Mouse (Mus musculus) thymus, postnatal 10 days (tissue): Measurements from ENCODE around the gene Gm44503.

ENCODE experiments used
- DNase-seq, 2 experiments: peaks; one replicate each; pipeline ENCODE4 v3.0.0; 2021; ENCODE audit warnings: low spot score in 2 of 2

Gene Gm44503

DNA sequence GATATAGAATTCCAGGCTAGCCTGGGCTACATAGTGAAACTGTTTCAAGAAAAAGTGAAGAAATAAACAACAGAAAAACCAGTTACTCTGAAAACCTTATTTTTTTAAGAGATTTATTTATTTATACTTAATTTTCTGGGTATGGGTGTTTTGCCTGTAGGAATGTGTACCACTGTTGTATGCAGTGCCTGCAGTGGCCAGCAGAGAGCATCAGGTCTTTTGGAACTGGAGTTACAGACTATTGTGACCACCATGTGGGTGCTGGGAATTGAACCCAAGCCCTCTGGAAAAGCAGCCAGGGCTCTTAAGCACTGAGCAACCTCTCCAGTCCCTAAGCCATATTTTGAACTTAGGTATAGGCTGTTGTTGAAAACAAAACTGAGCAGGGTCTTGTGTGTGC lies 14.3 kb downstream of the Gm44503 start:
- no peak for DNase-seq

DNA sequence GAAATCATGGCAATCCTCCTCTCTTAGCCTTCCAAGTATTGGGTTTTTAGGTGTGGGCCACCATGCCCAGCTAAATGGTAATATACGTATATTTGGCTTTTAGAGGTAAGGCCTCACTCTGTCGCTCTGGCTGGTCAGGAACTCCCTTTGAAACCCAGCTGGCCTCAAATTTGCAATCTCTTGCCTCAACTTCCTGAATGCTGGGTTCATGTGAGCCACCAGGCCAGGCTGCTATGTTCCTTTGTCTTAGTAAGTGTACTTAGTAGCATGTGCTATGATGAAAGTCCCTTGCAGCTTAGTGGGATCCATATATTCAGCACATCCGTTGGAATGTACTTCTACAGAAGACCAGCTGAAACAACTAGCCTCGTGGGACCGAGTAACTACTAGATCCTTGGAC lies 16.1 kb downstream of the Gm44503 start:
- DNase-seq = no peak

DNA sequence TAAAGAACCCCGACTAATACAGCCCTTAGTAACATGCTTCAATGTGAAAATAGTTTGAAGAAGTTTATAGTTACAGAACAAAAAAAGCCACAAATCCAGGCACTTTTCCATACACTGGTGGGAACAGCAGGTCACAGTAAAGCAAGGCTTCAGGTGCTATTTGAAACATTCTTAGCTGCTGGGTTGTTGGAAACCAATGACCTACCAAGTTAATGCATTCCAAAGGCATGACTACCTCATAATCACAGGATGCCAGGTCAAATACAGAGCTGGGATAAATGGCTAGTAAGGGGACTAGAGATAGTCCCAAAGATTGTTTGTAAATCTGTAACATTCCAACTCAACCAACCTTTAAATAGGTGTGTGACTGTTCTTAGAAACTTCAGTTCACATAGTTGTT lies 16.6 kb downstream of the Gm44503 start:
- no peak for DNase-seq

DNA sequence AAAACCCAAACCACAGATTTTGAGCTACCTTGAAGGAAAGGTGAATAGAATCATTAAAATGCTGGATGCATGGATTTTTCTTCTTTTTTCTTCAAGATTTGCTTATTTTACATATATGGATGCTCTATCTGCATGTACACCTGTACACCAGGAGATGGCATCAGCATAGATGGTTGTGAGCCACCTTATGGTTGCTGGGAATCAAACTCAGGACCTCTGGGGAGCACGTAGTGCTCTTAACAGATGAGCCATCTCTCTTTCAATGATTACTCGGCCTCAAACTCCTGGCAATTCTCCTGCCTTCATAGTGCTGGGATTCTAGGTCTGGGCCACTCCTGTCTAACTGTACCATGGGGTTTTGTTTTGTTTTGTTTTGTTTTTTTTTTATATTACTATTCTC lies 24.4 kb downstream of the Gm44503 start:
- DNase-seq = no peak

DNA sequence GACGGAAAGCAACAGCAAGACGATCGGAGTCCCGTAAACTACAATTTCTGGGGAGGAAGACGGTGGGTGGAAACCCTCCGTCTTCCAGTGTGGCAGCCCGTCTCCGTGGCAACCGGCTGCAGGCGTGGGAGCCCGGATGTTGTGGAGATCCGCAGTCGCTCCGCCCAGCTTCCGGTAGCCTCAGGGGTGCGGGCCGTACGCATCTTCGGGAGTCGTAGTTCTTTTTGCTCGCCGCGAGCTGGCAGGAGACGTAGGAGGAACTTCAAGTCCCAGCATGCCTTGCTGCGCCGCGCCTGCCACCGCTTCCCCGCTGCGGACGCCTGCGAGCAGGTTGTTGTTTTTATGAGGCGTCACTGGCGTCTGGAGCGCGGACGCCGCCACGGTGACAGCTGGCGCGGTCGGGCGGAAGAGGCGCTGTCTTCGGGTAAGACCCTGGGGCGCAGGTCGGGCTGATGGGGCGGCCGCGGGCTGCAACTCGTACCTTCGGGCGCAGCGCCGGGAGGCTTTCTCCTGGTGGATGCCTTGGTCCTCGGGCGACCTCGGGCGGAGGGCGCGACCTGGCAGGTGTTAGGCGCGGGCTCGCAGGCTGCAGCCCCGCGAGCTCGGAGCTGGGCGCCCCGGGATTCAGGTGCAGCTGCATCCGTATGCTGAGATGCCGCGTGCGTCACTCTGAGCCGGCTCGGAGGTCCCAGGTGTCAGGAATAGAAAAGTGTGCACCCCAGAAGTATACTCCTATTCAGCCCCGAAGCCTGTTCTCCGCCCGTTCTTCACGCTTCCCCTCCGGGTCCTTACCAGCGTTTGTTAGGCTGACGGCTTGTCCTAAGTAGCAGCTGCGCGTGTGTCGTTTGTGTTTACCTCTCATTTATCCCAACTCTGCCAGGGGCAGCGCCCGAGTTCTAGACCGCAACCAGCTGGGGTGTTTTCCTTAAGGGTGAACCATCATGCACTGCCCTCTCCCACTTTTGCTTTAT lies 26.9 kb downstream of the Gm44503 start, which contains the start of the genes Ccpg1os and Ccpg1:
Gene Ccpg1os (minus strand): TSS at position 133 of the 971 bp plus-strand sequence.
Gene Ccpg1 (plus strand): TSS at position 180 of the 971 bp plus-strand sequence.
- DNase-seq = peak; percentile 94 to 97

DNA sequence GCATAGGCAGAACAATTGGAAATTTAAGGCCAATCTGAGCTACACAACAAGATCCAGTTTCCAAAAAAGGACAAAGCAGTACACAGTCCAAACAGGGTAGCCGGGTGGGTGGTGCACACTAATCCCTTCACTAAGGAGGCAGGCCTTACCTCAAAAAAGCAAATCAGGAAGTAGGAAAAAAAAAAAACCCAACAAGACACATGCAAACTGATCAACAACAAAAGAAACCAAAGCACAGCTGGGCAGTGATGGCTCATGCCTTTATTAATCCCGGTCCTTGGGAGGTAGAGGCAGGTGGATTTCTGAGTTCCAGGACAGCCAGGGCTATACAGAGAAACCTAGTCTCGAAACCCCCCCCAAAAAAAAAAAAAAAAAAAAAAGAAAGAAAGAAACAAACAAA lies 29.1 kb downstream of the Gm44503 start:
- DNase-seq = no peak

DNA sequence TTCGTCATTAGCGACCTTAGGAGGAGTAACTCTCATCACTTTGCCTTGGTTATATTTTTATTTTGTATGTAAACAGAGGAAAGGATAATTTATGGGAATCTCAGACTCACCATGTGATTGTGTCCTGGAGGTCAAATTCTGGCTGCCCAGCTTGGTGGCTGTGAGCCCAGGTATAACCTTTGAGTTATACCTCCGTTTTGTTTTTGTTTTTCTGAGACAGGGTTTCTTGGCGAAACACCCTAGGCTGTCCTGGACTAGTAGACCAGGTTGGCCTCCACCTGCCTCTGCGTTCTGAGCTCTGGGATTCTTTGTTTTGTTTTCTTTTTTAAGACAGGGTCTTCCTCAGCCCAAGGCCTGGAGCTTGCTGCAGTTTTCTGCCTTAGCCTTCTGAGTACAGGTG lies 30.1 kb downstream of the Gm44503 start:
- no peak for DNase-seq

DNA sequence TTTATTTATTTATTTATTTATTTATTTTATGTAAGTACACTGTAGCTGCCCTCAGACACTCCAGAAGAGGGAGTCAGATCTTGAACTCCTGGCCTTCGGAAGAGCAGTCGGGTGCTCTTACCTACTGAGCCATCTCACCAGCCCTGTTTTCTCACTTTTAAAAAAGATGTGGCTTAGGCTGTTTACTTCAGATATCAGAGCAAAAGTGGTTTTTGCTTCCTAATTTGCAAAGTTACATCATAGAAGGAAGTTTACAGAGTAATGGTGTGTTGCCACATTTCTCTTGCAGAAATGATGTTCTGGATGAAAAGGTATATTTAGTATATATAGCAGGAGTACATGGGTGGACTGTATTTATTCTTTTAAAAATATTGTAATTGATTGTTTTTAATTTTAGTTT lies 32.8 kb downstream of the Gm44503 start:
- DNase-seq = no peak

DNA sequence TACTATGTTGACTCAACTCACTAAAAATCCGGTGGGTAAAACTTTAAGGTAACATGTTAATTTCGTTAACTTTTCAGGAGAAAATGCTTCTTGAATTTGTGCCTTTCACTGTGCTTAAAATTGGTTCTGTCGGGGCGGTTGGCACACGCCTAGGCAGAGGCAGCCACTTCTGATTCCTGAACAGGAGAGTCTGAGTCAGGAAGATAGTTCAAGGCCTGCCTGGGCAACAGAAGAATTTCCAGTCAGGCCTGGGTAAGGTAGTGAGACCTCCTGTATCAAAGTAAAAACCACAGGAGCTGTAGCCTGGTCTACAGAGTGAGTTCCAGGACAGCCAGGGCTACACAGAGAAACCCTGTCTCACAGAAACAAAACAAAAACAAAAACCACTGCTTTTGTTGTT lies 33.9 kb downstream of the Gm44503 start:
- no peak for DNase-seq

DNA sequence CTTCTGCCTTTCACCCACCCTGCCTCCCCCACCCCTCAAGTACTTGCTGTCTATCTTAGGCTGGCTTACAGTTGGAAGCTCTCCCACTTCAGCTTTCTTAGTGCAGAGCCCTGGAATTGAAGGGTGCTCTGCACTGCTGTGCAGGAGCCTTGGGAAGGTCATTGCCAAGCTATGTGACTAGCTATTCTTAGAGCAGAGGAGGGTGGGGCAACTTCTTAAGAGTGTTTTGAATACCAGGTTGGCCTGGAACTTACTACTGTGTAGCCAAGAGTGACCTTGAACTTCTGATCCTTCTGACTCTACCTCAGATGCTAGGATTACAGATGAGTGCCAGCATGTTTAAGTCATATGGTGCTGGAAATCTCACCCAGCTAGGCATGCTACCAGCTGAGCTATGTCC lies 37.5 kb downstream of the Gm44503 start:
- DNase-seq = no peak

DNA sequence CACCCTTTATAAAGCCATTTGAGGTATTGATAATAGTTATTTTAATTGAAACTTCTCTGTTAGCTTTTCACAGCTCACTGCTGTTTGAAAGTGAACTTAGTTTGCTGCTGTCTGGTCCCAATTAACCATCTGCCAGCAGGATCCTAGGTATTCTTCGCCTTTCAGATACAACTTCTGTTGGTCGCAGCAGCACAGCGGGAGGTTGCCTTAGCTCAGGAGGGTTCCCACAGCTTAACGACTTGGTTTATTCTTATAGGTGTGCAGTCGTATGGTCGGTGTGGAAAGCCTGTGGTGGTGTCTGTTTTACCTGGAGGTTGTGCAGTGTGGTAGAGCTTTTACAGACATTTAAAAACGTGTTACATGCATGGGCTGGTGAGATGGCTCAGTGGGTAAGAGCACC lies 38.2 kb downstream of the Gm44503 start:
- no peak for DNase-seq

DNA sequence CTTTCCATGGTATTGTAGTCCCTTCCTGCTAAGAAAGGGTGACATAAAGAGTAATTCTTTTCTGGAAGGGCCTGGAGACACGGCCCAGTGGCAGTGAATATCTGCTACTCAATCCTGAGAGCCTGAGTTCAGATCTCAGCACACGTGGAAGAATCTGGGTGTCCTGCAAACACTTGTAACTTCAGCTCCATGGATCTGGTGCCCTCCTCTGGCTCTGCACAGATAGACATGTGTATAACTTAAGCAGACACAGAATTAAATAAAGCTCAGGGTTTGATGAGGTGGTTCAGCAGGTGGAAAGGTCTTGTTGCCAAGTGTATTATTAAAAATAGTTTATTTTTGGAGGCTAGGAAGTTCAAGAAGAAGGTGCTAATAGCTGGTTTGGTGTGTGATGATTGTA lies 41.8 kb downstream of the Gm44503 start:
- DNase-seq = no peak

DNA sequence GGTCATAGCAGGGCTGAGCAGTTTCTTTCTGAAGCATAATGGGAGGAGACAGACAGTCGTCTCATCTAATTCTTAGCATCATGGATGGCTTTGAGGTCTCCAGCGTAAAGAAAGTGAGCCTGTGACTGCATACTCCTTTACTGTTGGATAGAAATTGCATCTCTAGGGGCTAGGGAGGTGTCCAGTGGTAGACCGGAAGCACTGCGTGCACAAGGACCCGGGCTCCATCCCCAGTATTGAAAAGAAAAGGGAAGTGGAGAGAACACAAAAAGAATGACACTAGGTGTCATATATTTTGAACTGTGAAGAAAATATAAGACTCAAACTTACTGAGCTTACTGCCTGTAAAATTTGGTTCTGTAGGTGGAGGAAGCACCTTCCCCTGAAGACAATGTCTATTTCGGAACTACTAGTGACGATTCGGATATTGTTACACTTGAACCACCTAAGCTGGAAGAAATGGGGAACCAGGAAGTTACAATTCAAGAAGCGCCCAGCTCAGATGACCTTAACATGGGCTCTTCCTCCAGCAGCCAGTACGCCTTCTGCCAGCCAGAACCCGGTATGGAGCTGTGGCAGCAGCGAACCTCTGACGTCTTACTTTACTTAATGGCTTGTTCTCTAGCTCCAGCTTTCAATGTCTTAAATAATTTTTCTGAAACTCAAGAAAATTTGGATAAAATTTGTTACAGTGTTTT lies 42.8 kb downstream of the Gm44503 start:
- DNase-seq = no peak

DNA sequence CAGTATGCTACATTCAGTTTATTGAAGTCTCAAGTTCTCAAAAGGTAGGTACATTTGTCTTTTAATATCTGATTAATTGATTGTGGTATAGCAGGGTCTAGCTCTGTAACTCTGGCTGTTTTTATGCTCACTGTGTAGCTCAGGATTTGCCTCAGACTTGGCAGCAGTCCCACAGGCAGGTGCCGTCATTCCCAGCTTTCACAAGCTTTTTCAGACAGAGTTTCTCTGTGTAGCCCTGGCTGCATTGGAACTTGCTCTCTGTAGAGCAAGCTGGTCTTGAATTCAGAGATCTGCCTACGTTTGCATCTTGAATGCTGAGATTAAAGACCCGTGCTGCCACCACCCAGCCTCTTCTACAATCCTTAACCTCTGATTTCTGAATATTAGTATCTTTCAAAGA lies 43.5 kb downstream of the Gm44503 start:
- no peak for DNase-seq

DNA sequence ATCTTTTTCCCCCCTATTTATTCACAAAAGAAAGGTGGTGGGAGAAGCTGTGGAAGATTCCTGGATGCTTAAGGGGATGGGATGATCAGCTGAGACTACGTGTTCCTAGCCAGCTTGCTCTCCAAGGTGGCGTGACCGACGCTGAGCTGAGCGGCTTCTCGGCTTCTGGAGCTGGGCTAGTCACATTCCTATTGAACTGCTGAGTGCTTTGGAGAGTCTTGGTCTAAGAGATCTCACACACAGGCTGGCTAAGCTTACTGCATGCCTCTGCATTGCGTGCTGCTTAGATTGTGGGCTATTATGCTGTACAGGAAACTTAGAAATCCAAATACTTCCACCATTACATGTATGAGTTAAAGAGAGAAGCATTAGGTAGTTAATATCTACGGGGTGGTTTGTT lies 45.4 kb downstream of the Gm44503 start:
- no peak for DNase-seq

DNA sequence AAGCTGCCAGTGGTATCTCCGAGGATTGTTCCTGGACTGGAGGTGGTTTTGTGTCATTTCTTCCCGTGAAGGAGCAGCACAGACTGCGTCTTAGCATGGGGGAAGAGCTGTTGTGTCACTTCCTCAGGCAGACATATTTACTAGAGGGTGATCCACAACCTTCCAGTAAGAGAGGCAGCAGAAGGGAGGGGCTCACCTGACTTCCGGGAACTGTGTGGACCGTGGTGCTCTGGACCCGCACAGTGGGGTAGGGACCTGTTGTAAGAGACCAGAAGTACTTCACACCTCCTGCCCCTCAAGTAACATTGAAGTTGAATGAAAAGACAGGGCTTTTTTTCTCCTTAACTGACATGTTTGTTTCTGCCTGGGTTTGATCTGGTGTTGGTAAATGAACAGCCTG lies 46.5 kb downstream of the Gm44503 start:
- DNase-seq = no peak

DNA sequence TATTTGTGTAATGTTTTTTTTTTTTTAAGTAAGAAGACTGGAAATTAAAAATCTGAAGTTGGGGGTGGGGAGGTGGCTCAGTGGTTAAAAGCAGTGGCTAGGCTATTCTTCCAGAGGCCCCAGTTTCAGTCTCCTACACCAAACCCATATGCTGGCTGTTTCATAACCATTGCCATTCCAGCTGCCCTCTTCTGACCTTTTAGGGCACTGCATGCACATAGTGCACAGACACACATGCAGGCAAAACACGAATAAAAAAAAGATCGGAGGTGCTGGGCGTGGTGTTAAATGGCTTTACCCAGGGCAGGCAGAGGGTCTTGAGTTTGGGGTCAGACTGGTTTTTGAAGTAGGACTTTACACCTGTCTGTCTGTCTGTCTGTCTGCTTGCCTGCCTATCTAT lies 47.5 kb downstream of the Gm44503 start:
- DNase-seq = no peak

DNA sequence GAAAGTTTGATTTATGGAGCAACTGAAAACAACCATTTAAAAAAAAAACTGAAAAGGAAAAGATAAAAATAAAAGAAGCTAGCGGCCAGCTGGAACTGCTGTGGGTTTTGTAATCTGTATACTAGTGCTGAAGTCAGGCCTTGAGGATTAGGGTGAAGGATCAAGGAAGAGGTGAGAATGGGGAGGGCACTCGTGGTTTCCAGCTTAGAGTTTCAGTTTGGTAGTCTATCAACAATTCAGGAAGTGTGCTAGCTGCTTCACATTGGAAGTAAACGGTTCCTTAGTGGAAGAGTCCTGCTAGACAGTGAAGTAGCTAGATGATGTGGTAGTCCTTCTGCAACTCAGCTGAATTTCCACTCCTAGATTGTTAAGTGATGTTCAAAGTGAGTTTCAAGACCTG lies 49.7 kb downstream of the Gm44503 start:
- no peak for DNase-seq

DNA sequence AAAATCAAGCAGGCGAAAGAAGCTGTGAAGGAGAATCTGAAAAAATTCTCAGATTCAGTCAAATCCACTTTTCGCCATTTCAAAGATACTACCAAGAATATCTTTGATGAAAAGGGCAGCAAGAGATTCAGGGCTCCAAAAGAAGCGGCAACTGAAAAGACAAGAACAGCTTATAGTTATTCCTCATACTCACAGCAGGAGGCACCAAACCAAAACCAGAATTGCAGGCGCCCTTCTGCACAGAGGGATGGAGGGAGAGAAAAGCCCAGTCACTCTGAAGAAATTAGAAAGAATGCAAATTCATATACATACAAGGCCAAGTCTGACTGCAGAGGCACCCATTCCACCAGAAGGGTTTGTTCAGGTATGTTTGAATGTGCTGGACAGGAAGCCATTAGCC lies 54.0 kb downstream of the Gm44503 start:
- DNase-seq = no peak

DNA sequence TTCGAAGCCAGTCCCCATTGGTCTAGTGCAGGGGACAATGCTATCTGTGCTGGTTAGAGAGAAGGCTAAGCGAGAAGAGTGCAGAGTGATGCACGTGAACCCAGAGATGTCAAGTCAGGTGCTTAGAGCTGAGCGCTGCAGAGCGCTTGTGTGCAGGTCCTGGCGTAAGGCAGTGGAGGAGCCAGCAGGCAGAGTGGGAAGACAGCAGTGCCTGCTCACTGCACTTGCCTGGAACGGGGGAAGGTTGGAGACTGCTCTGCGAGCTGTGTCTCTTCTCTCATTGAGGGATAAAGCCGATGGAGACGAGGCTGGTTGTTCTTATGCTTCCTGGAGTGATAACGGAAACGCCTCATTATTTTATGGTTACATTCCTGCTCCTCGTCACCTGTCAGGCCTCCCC lies 56.1 kb downstream of the Gm44503 start:
- no peak for DNase-seq

DNA sequence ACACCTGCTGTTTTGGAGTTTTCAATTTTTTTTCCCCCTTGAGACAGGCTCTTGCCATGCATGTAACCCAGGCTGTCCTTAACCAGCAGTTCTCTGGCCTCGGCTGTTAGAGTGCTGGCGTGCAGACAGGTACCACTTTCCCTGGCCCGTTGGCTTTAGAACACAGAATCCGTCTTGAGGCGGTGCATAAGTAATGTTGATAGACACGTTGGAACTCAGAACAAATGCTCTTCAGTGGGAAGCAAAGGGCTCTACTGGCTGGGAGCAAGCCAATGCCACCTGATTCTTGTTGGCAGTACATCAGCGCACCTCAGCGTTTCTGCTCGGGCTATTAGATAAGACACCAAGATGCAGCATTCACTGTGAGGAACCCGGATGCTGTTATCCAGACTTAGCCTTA lies 61.2 kb downstream of the Gm44503 start:
- no peak for DNase-seq

DNA sequence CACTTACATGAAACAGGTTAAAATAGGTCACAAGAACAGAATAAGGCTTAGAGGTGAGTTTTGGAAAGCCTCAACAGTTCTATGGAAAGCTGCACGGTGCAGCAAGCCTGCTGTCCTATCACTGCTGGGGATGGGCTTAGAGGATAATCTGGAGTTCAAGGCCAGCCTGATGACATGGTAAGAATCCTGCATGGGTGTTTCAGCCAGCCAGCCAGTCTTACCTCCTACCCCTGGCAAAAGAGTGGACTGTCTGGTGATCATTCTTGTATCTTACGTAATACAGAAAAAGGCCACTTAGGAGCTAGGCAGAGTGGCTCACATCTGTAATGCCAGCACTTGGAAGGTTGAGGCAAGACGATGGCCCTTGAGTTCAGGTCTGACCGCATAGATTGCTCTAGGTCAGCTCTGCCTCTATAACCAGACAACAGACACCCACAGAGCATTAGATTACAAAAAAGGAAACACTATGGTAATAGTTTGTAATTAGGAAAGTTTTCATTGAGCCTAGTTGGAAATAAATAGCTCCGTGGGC lies 62.0 kb downstream of the Gm44503 start:
- no peak for DNase-seq
